23 mouse cellular contexts compared by ENCODE assay signal in genomic region chr16:89840361-89840760, GRCm38 (mm10).
"Had no signal": no experiment of that assay in that cellular context is flagged by ENCODE, and none has a peak within 500 bp of the region (broad histone marks: within the 10 kb centered on the region; RNA-seq: fewer than 3 reads in every experiment).

No protein-coding gene starts in this region.

- H3K4me3 ChIP-seq: kidney, embryonic 15.5 days; limb, embryonic 10.5 days; limb, embryonic 13.5 days; liver, embryonic 12.5 days; liver, embryonic 15.5 days; lung, embryonic 15.5 days; megakaryocyte, embryonic 14.5 days; midbrain, embryonic 10.5 days; midbrain, embryonic 13.5 days; myocyte; neural tube, embryonic 13.5 days had no signal

- H3K4me1 ChIP-seq: liver, embryonic 12.5 days; liver, embryonic 15.5 days; lung, embryonic 15.5 days had no signal

- DNase-seq: kidney, postnatal 10 days; kidney, postnatal 36 days; liver; lung, adult 18-20 months; lung, postnatal 10 days; lung, postnatal 36 days; right cerebral cortex, adult 18-20 months; right cerebral cortex, postnatal 14 days; right cerebral cortex, postnatal 4 days; thymus, adult 2 months; thymus, postnatal 14 days; thymus, postnatal 4 days had no signal

- H3K27me3 ChIP-seq: kidney, embryonic 15.5 days; limb, embryonic 13.5 days; liver, embryonic 12.5 days; liver, embryonic 15.5 days; megakaryocyte, embryonic 14.5 days; midbrain, embryonic 13.5 days; neural tube, embryonic 13.5 days had no signal

- H3K9me3 ChIP-seq: kidney, embryonic 15.5 days; limb, embryonic 10.5 days; limb, embryonic 13.5 days; liver, embryonic 12.5 days; liver, embryonic 15.5 days; lung, embryonic 15.5 days; megakaryocyte, embryonic 14.5 days; midbrain, embryonic 10.5 days; midbrain, embryonic 13.5 days; neural tube, embryonic 13.5 days had no signal

- H3K36me3 ChIP-seq: liver, embryonic 12.5 days; liver, embryonic 15.5 days; lung, embryonic 15.5 days had no signal
